Mouse (Mus musculus): Measurements from ENCODE around the gene Zfr2.

Zfr2 gene

GRCm38 (mm10) chr10:81289278-81289677 lies 56.3 kb downstream of the Zfr2 start:
- DNase-seq: no peak

GRCm38 (mm10) chr10:81289811-81290210 lies 56.9 kb downstream of the Zfr2 start:
- DNase-seq: no peak

GRCm38 (mm10) chr10:81290698-81291460 lies 57.9 kb downstream of the Zfr2 start:
- no peak for DNase-seq

- DNase-seq: no peak
These were observed 58.7 kb downstream of the Zfr2 start, which contains the start of gene Tjp3 for GRCm38 (mm10) chr10:81291511-81292104. TSS of gene Tjp3 (minus strand) at chr10:81291581.

GRCm38 (mm10) chr10:81292554-81293333 lies 59.8 kb downstream of the Zfr2 start, which contains the start of gene Pip5k1c:
TSS of gene Pip5k1c (plus strand) at chr10:81292963.
- DNase-seq: peak; percentile 100

- no peak for DNase-seq
These were observed 60.5 kb downstream of the Zfr2 start for GRCm38 (mm10) chr10:81293334-81294030.

- no peak for DNase-seq
These were observed 61.5 kb downstream of the Zfr2 start for GRCm38 (mm10) chr10:81294442-81294841.

GRCm38 (mm10) chr10:81295185-81295584 lies 62.2 kb downstream of the Zfr2 start:
- no peak for DNase-seq

- no peak for DNase-seq
These were observed 64.3 kb downstream of the Zfr2 start for GRCm38 (mm10) chr10:81297246-81297645.

- no peak for DNase-seq
These were observed 64.9 kb downstream of the Zfr2 start for GRCm38 (mm10) chr10:81297845-81298244.

- peak; percentile 87 for DNase-seq
These were observed 65.6 kb downstream of the Zfr2 start for GRCm38 (mm10) chr10:81298369-81299100.

- DNase-seq: no peak
These were observed 66.8 kb downstream of the Zfr2 start for GRCm38 (mm10) chr10:81299585-81300351.

- DNase-seq: no peak
These were observed 67.5 kb downstream of the Zfr2 start for GRCm38 (mm10) chr10:81300352-81300907.

GRCm38 (mm10) chr10:81301321-81301720 lies 68.4 kb downstream of the Zfr2 start:
- DNase-seq: no peak
